Mouse (Mus musculus) liver, embryonic 16.5 days (tissue): ENCODE data around the gene Phyhipl. TPM values are rescaled to one million over a fixed set of nuclear protein-coding genes. Genes with fewer than 3 reads are reported as not detected.
A peak's percentile ranks its signal among the peaks of the same experiment; 100 is the strongest.

Experiments
- ATAC-seq: fragments of 200-750 bp; cut with Nextera tagmentation; 2 replicates; pipeline ENCODE4 v1.8.0; 2017; ENCODE audit warnings: low read depth, mild to moderate bottlenecking, moderate number of reproducible peaks, moderate library complexity
- H3K27ac ChIP-seq: fragments of 300-500 bp; sonication (generic); 2 replicates; pipeline ENCODE4 v1.5.1; 2014; ENCODE audit warnings: mild to moderate bottlenecking, low read length
- H3K27me3 ChIP-seq: fragments of 300-500 bp; sonication (generic); 2 replicates; pipeline ENCODE4 v1.6.1; 2014; ENCODE audit warnings: low read depth, low read length, mixed read lengths; ENCODE audit not compliant: control insufficient read depth, insufficient read depth
- H3K36me3 ChIP-seq: fragments of 300-500 bp; sonication (generic); 2 replicates; pipeline ENCODE4 v1.6.1; 2014; ENCODE audit warnings: mild to moderate bottlenecking; ENCODE audit not compliant: control insufficient read depth, insufficient read depth
- H3K4me1 ChIP-seq: fragments of 300-500 bp; sonication (generic); 2 replicates; pipeline ENCODE4 v1.6.1; 2014; ENCODE audit warnings: low read depth, low read length, mixed read lengths; ENCODE audit not compliant: control insufficient read depth
- H3K4me2 ChIP-seq: fragments of 300-500 bp; sonication (generic); 2 replicates; pipeline ENCODE4 v1.6.1; 2014; ENCODE audit warnings: low read depth, low read length, mixed read lengths
- H3K4me3 ChIP-seq: fragments of 300-500 bp; sonication (generic); 2 replicates; pipeline ENCODE4 v1.5.1; 2014; ENCODE audit warnings: low read depth, mild to moderate bottlenecking, low read length
- H3K9ac ChIP-seq: fragments of 300-500 bp; sonication (generic); 2 replicates; pipeline ENCODE4 v1.6.1; 2014; ENCODE audit warnings: low read depth, low read length
- H3K9me3 ChIP-seq: fragments of 300-500 bp; sonication (generic); replicated peaks from 2 replicates; pipeline ENCODE4 v1.6.1; 2016; ENCODE audit warnings: low read length; ENCODE audit not compliant: control insufficient read depth
- WGBS: fragments of 180-500 bp; shearing (Covaris S2); extraction: QIAGEN DNeasy Blood & Tissue Kit; methylation state at CpG from one replicate; pipeline ENCODE4 v1.1.7; 2014; ENCODE audit not compliant: insufficient replicate concordance; 5-methylcytosine and 5-hydroxymethylcytosine counted together
- polyA plus RNA-seq: library from polyadenylated mRNA; unstranded; fragments of >200 nt; fragmentation: Nextera tagmentation; extraction: Ambion mirVana; gene quantifications from 2 replicates; pipeline ENCODE4 v1.2.1, GENCODE M21; 2015

Gene Phyhipl
- polyA plus RNA-seq, 1 experiment from 2014 or later, result 0.07 TPM

GRCm38 (mm10) chr10:70598516-70599125 is 57.1 kb downstream of the Phyhipl start:
- Histone ChIP-seq H3K9me3 (no peaks in the 10 kb centered on the region), H3K36me3 (no peaks in the 10 kb centered on the region), H3K4me1 (no peaks in the 10 kb centered on the region; the same call in 1 of the 2 replicates), H3K4me3 (peak overlapping the region; percentile 58), H3K27ac (no peak overlapping the region), H3K4me2 (peak overlapping the region; percentile 69), H3K27me3 (peaks cover 24% of the 10 kb centered on the region), H3K9ac (no peak overlapping the region)
- ATAC-seq, result peak; percentile 7; the same call in 1 of the 2 replicates
- WGBS, result under 1% methylated on average over 48 of the region's 48 CpGs

- H3K4me1 ChIP-seq, result no peaks in the 10 kb centered on the region; the same call in 1 of the 2 replicates
Observed at GRCm38 (mm10) chr10:70598081-70598515, 57.7 kb downstream of the Phyhipl start.

GRCm38 (mm10) chr10:70594007-70594406 is 61.8 kb downstream of the Phyhipl start:
- 43% methylated on average over 1 of the region's 1 CpGs for WGBS
- Histone ChIP-seq H3K27me3 (peaks cover 11% of the 10 kb centered on the region), H3K9ac (no peak overlapping the region), H3K4me1 (no peaks in the 10 kb centered on the region), H3K4me2 (no peak overlapping the region), H3K4me3 (no peak overlapping the region), H3K36me3 (no peaks in the 10 kb centered on the region), H3K9me3 (no peaks in the 10 kb centered on the region), H3K27ac (no peak overlapping the region)
- no peak for ATAC-seq

More at GRCm38 (mm10) chr10:70598081-70598515, 57.7 kb downstream of the Phyhipl start:
- no peaks in the 10 kb centered on the region for H3K9me3 ChIP-seq
- WGBS, result 13% methylated on average over 10 of the region's 10 CpGs
- peaks cover 24% of the 10 kb centered on the region for H3K27me3 ChIP-seq
- H3K9ac ChIP-seq, result no peak overlapping the region
- no peaks in the 10 kb centered on the region for H3K36me3 ChIP-seq
- ATAC-seq, result no peak
- H3K4me3 ChIP-seq, result no peak overlapping the region
- no peak overlapping the region for H3K27ac ChIP-seq
- 0 out of 2 replicates have a peak overlapping the region, but pooled peaks have one; percentile 69 for H3K4me2 ChIP-seq

- Histone ChIP-seq H3K4me2 (no peak overlapping the region), H3K9me3 (no peaks in the 10 kb centered on the region), H3K27me3 (no peaks in the 10 kb centered on the region), H3K9ac (no peak overlapping the region), H3K27ac (no peak overlapping the region), H3K4me3 (no peak overlapping the region), H3K4me1 (no peaks in the 10 kb centered on the region), H3K36me3 (no peaks in the 10 kb centered on the region)
- no peak for ATAC-seq
- WGBS, result 47% methylated on average over 3 of the region's 3 CpGs
Observed at GRCm38 (mm10) chr10:70586876-70587405, 68.8 kb downstream of the Phyhipl start.

- Histone ChIP-seq H3K9me3 (no peaks in the 10 kb centered on the region), H3K4me2 (no peak overlapping the region), H3K4me1 (no peaks in the 10 kb centered on the region), H3K9ac (no peak overlapping the region), H3K36me3 (no peaks in the 10 kb centered on the region), H3K27me3 (no peaks in the 10 kb centered on the region), H3K4me3 (no peak overlapping the region), H3K27ac (no peak overlapping the region)
- WGBS, result 69% methylated on average over 1 of the region's 1 CpGs
- no peak for ATAC-seq
Observed at GRCm38 (mm10) chr10:70584171-70584570, 71.6 kb downstream of the Phyhipl start.

- WGBS, result 36% methylated on average over 7 of the region's 7 CpGs
- no peak for ATAC-seq
Observed at GRCm38 (mm10) chr10:70581556-70582211, 74.1 kb downstream of the Phyhipl start.

GRCm38 (mm10) chr10:70563636-70564035 is 92.1 kb downstream of the Phyhipl start:
- ATAC-seq, result no peak
- Histone ChIP-seq H3K27ac (no peak overlapping the region), H3K4me1 (no peaks in the 10 kb centered on the region)

More at GRCm38 (mm10) chr10:70581556-70582211, 74.1 kb downstream of the Phyhipl start:
- Histone ChIP-seq H3K27me3 (no peaks in the 10 kb centered on the region), H3K9ac (no peak overlapping the region), H3K4me1 (no peaks in the 10 kb centered on the region), H3K36me3 (no peaks in the 10 kb centered on the region), H3K9me3 (no peaks in the 10 kb centered on the region), H3K27ac (no peak overlapping the region), H3K4me2 (no peak overlapping the region), H3K4me3 (no peak overlapping the region)

GRCm38 (mm10) chr10:70552531-70552930 is 103.2 kb downstream of the Phyhipl start:
- Histone ChIP-seq H3K4me2 (no peak overlapping the region), H3K27ac (no peak overlapping the region), H3K9ac (no peak overlapping the region), H3K9me3 (no peaks in the 10 kb centered on the region), H3K4me1 (no peaks in the 10 kb centered on the region), H3K4me3 (no peak overlapping the region), H3K27me3 (no peaks in the 10 kb centered on the region), H3K36me3 (no peaks in the 10 kb centered on the region)
- WGBS, result 62% methylated on average over 3 of the region's 3 CpGs
- ATAC-seq, result no peak

More at GRCm38 (mm10) chr10:70563636-70564035, 92.1 kb downstream of the Phyhipl start:
- Histone ChIP-seq H3K4me3 (no peak overlapping the region), H3K9ac (no peak overlapping the region), H3K9me3 (no peaks in the 10 kb centered on the region), H3K4me2 (no peak overlapping the region), H3K36me3 (no peaks in the 10 kb centered on the region), H3K27me3 (no peaks in the 10 kb centered on the region)
- WGBS, result 15% methylated on average over 3 of the region's 3 CpGs

- no peak overlapping the region for H3K4me3 ChIP-seq
- no peak overlapping the region for H3K27ac ChIP-seq
- no peaks in the 10 kb centered on the region for H3K27me3 ChIP-seq
- no peaks in the 10 kb centered on the region for H3K4me1 ChIP-seq
- no peaks in the 10 kb centered on the region for H3K36me3 ChIP-seq
- peaks cover 1% of the 10 kb centered on the region; the same call in 1 of the 2 replicates for H3K9me3 ChIP-seq
- WGBS, result 61% methylated on average over 6 of the region's 6 CpGs
- no peak for ATAC-seq
- no peak overlapping the region for H3K4me2 ChIP-seq
- H3K9ac ChIP-seq, result no peak overlapping the region
Observed at GRCm38 (mm10) chr10:70542857-70543256, 112.9 kb downstream of the Phyhipl start.
